Mouse (Mus musculus) stomach, embryonic 14.5 days (tissue): ENCODE measurements around the gene Clspn. TPM values are rescaled to one million over a fixed set of nuclear protein-coding genes. Genes with fewer than 3 reads are reported as not detected.
"Not testable (repeated sequence)": the region's sequence is repeated elsewhere in the genome, so short reads cannot be mapped to it uniquely, and the experiment has no call there.

Experiments used
- ATAC-seq: fragments of 200-750 bp; cut with Nextera tagmentation; 2 replicates; pipeline ENCODE4 v1.8.0; 2017; ENCODE audit warnings: low read depth, moderate TSS enrichment; ENCODE audit not compliant: insufficient number of reproducible peaks, insufficient read depth, low FRiP score
- H3K27ac ChIP-seq: fragments of 300-500 bp; sonication (generic); 2 replicates; pipeline ENCODE4 v1.5.1; 2014; ENCODE audit warnings: mild to moderate bottlenecking, low read length, moderate library complexity, mixed read lengths
- H3K27me3 ChIP-seq: fragments of 300-500 bp; sonication (generic); 2 replicates; pipeline ENCODE4 v1.6.1; 2014; ENCODE audit warnings: low read length, control low read depth, mixed read lengths; ENCODE audit not compliant: control insufficient read depth, insufficient read depth
- H3K36me3 ChIP-seq: fragments of 300-500 bp; sonication (generic); 2 replicates; pipeline ENCODE4 v1.6.1; 2014; ENCODE audit warnings: mild to moderate bottlenecking, control low read depth, low read length, moderate library complexity, mixed read lengths; ENCODE audit not compliant: control insufficient read depth, insufficient read depth
- H3K4me1 ChIP-seq: fragments of 300-500 bp; sonication (generic); 2 replicates; pipeline ENCODE4 v1.6.1; 2014; ENCODE audit warnings: low read length, control low read depth, mixed read lengths; ENCODE audit not compliant: control insufficient read depth, insufficient read depth
- H3K4me2 ChIP-seq: fragments of 300-500 bp; sonication (generic); replicated peaks from 2 replicates; pipeline ENCODE4 v1.6.1; 2014; ENCODE audit warnings: low read depth, low read length, control low read depth
- H3K4me3 ChIP-seq: fragments of 300-500 bp; sonication (generic); 2 replicates; pipeline ENCODE4 v1.5.1; 2014; ENCODE audit warnings: low read depth, low read length, control low read depth
- H3K9ac ChIP-seq: fragments of 300-500 bp; sonication (generic); replicated peaks from 2 replicates; pipeline ENCODE4 v1.6.1; 2014; ENCODE audit warnings: low read depth, mild to moderate bottlenecking, control low read depth, low read length, moderate library complexity, mixed read lengths
- H3K9me3 ChIP-seq: fragments of 300-500 bp; sonication (generic); 2 replicates; pipeline ENCODE4 v1.6.1; 2016; ENCODE audit warnings: low read depth, low read length, control low read depth; ENCODE audit not compliant: control insufficient read depth
- WGBS: fragments of 180-500 bp; shearing (Covaris S2); extraction: QIAGEN DNeasy Blood & Tissue Kit; methylation state at CpG from one replicate; pipeline ENCODE4 v1.1.7; 2014; 5-methylcytosine and 5-hydroxymethylcytosine counted together
- polyA plus RNA-seq: library from polyadenylated mRNA; unstranded; fragments of >200 nt; fragmentation: Nextera tagmentation; extraction: Ambion mirVana; gene quantifications from 2 replicates; pipeline ENCODE4 v1.2.1, GENCODE M21; 2014

Clspn gene
- polyA plus RNA-seq, 1 experiment from 2014 or later: 49.4 TPM

DNA sequence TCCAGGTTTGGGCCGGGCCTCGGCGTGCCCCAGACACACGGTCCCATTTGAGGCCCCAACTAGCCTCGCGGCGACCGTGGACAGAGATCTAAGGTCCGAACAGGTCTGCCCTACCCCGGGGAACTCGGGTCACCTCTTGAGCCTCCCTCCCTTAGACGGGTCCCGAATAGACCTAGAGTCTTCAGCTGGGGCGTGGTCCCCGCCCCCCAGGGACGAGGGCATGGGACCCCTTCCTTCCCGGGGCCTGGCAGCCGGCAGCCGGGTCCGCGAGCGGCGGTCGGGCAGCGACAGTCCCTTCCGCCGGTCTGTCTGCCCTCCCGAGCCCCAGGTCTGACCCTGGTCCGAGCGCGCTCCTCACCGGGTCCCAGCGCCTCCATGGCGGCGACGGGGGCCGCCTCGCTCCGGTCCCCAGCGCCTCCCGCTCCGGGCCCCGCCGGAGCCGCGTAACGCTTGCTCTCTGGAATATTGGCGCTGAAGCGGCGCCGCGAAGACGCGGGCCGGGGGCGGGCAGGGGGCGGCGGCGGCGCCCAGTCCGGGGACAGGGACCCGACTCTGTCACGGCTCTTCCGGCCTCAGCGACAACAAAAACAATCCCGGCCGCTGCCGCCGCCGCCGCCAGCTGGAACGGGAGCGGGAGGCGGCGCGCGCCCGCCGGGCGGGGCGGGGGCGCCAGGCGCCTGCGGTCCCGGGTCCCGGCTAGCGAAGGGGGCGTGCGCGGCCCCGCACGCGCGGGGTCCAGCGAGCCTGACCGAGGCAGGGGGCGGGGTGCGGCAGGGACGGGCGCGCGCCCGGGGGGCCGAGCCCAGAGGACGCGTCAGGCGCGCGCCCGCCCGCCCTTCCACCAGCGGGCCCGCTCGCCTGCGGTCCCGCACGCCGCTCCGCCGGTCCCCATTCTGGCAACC lies 23.7 kb upstream of the Clspn start, which contains the start of gene Ago4:
Gene Ago4, minus strand, starts transcription at position 646 of the 902 bp plus-strand sequence.
- H3K4me2 ChIP-seq: peak within 1 kb of the TSS; percentile 92
- under 1% methylated on average over 90 of the region's 120 CpGs for WGBS
- no peaks in the 10 kb centered on the region; the same call in 1 of the 2 replicates for H3K4me1 ChIP-seq
- peak; percentile 88 for ATAC-seq
- H3K27ac ChIP-seq: no peak within 1 kb of the TSS
- H3K27me3 ChIP-seq: no peaks in the 10 kb centered on the region
- peak within 1 kb of the TSS; percentile 90 for H3K4me3 ChIP-seq
- H3K9ac ChIP-seq: peak within 1 kb of the TSS; percentile 83
- no peaks in the 10 kb centered on the region for H3K36me3 ChIP-seq
- no peaks in the 10 kb centered on the region for H3K9me3 ChIP-seq

DNA sequence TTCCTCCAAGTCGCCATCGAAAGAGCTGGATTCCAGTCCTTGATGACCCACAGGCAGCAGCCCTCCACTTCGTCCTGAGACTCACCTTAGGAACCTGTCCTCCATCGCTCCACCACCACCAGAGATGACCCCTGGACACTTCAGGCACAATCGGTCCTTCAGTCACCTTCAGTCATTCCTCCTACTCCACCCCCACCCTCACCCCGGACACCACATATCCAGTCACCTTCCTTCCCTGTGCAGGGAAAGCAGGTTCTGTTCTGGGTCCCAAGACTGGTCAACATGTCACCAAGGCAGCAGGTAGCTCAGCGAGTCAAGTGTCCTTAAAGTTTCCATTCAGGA lies 23.0 kb upstream of the Clspn start:
- peak overlapping the region; percentile 92 for H3K4me2 ChIP-seq
- peak overlapping the region; percentile 83 for H3K9ac ChIP-seq
- H3K4me3 ChIP-seq: peak overlapping the region; percentile 90
- WGBS: 12% methylated on average over 5 of the region's 7 CpGs
- ATAC-seq: peak; percentile 12; the same call in 1 of the 2 replicates
- H3K4me1 ChIP-seq: no peaks in the 10 kb centered on the region; the same call in 1 of the 2 replicates
- no peaks in the 10 kb centered on the region for H3K9me3 ChIP-seq
- H3K36me3 ChIP-seq: no peaks in the 10 kb centered on the region
- H3K27me3 ChIP-seq: no peaks in the 10 kb centered on the region
- H3K27ac ChIP-seq: no peak overlapping the region

DNA sequence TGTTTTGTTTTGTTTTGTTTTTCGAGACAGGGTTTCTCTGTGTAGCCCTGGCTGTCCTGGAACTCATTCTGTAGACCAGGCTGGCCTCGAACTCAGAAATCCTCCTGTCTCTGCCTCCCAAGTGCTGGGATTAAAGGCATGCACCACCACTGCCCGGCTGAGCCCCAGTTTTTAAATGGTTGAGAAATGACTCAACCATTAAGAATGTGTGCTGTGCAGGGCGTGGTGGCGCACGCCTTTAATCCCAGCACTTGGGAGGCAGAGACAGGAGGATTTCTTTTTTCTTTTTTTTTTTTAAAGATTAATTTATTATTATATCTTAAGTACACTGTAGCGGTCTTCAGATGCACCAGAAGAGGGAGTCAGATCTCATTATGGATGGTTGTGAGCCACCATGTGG lies 21.1 kb upstream of the Clspn start:
- not testable (repeated sequence) for H3K27ac ChIP-seq, H3K27me3 ChIP-seq, H3K9me3 ChIP-seq, H3K4me1 ChIP-seq, H3K4me2 ChIP-seq, H3K36me3 ChIP-seq, ATAC-seq, H3K4me3 ChIP-seq, H3K9ac ChIP-seq
- 87% methylated on average over 7 of the region's 7 CpGs for WGBS

DNA sequence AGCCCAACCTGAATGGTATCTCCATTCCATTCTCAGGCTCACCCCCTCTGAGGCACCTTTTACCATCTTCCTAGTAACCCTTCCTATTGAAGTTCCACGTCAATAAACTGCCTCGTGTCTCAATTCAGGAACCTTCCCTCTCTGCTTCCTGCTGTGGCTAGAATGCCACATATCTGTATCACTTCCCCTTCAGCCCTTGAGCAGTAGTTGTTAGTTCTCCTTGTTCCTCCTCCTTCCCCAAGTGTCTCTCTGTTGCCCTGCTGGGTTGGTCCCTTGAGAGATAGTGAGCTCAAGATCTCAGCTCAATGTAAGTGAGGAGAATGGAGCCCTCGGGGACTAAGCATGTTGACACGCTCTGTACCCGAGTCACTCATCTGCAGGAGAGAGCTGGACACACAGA lies 19.9 kb upstream of the Clspn start:
- H3K9ac ChIP-seq: no peak overlapping the region
- H3K27me3 ChIP-seq: no peaks in the 10 kb centered on the region
- H3K4me3 ChIP-seq: no peak overlapping the region
- no peaks in the 10 kb centered on the region; the same call in 1 of the 2 replicates for H3K4me1 ChIP-seq
- no peak for ATAC-seq
- no peaks in the 10 kb centered on the region for H3K36me3 ChIP-seq
- H3K9me3 ChIP-seq: no peaks in the 10 kb centered on the region
- H3K27ac ChIP-seq: no peak overlapping the region
- no peak overlapping the region for H3K4me2 ChIP-seq
- WGBS: 69% methylated on average over 5 of the region's 5 CpGs

DNA sequence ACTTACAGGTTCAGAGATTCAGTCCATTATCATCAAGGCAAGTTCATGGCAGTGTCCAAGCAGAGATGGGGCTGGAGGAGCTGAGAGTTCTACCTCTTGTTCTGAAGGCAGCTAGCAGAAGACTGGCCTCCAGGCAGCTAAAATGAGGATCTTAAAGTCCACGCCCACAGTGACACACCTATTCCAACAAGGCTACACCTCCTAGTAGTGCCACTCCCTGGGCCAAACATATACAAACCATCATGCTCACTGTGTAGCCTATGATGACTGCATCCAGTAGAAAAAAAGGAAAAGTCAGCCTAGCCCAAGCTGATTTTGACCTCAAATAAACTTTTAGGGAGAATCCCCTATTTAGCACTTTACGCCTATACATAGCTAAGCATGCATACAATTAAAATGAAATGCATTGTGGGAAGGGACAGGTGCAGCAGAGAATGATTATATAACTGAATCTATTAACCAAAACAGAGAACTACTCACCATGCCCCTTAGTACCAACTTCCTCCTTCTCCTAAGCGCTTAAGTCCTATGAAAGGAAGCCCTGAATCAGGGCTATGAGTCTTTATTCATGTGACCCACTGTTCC lies 16.2 kb upstream of the Clspn start:
- Histone ChIP-seq H3K27me3 (no peaks in the 10 kb centered on the region), H3K4me3 (no peak overlapping the region), H3K36me3 (no peaks in the 10 kb centered on the region), H3K4me2 (no peak overlapping the region), H3K9ac (no peak overlapping the region), H3K27ac (no peak overlapping the region), H3K4me1 (no peaks in the 10 kb centered on the region), H3K9me3 (no peaks in the 10 kb centered on the region)
- WGBS: 79% methylated on average over 3 of the region's 3 CpGs
- no peak for ATAC-seq

DNA sequence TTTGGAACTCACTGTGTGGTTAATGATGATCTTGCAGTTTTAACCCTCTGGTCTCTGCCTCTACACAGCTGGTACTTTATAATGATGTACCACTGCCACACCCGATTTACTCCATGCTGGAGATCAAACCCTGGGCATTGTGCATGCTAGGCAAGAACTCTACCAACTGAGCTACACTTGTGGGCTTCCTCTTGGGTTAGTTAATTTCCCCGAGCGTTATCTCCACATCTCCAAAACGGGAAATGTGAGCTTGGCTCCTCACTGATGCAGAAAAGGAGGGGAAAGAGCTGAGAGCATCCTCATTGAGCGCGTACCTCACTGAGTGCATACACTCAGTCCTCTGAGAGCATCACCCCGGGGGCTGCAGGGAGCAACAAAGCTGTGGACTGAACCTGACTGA lies 13.9 kb upstream of the Clspn start:
- no peaks in the 10 kb centered on the region for H3K4me1 ChIP-seq
- H3K4me3 ChIP-seq: no peak overlapping the region
- no peak for ATAC-seq
- no peaks in the 10 kb centered on the region for H3K9me3 ChIP-seq
- H3K9ac ChIP-seq: no peak overlapping the region
- 64% methylated on average over 7 of the region's 7 CpGs for WGBS
- no peaks in the 10 kb centered on the region for H3K36me3 ChIP-seq
- H3K4me2 ChIP-seq: no peak overlapping the region
- H3K27ac ChIP-seq: no peak overlapping the region
- no peaks in the 10 kb centered on the region for H3K27me3 ChIP-seq

DNA sequence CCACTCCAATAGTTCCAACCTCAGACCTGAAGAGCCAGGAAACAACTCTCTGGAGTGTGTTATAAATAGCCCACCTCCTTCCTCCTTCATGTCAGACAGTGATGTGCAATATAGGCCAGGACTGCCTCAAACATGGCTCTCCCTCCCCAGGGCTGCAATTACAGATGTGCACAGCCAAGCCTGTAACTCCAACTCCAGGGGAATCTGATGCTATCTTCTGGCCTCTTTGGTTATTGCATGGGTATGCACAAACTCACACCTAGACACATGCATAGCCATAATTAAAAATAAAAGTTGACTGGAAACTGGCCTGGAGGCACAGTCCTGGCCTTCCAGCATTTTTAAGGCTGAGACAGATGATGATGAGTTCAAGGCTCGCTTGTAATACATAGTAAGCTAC lies 11.7 kb upstream of the Clspn start:
- Histone ChIP-seq H3K9me3 (no peaks in the 10 kb centered on the region), H3K4me2 (no peak overlapping the region), H3K4me3 (no peak overlapping the region), H3K36me3 (no peaks in the 10 kb centered on the region), H3K27me3 (no peaks in the 10 kb centered on the region), H3K27ac (no peak overlapping the region), H3K4me1 (no peaks in the 10 kb centered on the region), H3K9ac (no peak overlapping the region)
- no peak for ATAC-seq
- 68% methylated on average over 1 of the region's 1 CpGs for WGBS

DNA sequence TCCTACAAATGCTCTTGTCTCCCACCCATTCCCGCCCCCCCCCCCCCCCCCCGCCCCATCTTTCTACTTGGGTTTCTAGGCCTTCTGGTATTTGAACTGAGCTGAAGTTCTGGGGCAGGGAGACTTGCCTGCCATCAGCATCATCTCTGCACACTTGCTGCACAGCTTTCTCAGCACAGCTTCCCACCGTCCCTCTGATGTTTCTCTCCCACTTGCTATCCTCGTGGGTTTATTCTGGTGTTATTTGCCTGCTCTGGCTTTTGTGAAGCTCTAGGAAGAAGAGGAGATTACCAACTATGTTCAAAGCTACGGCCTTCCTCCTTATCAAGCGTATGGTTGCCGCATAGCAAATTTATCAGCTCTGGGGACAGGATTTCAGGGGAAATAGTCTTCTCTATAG lies 11.0 kb upstream of the Clspn start:
- Histone ChIP-seq H3K36me3 (no peaks in the 10 kb centered on the region), H3K4me3 (no peak overlapping the region), H3K9me3 (no peaks in the 10 kb centered on the region), H3K4me2 (no peak overlapping the region), H3K9ac (no peak overlapping the region), H3K27me3 (no peaks in the 10 kb centered on the region), H3K27ac (no peak overlapping the region), H3K4me1 (no peaks in the 10 kb centered on the region)
- WGBS: 85% methylated on average over 5 of the region's 7 CpGs
- ATAC-seq: no peak
